Mouse (Mus musculus) E14TG2a.4 (cell line): ENCODE data around the gene Ascl3.

Source experiments
- H3K27me3 ChIP-seq: 2 replicates; pipeline ENCODE4 v1.6.1; 2014; ENCODE audit warnings: low read length, control low read depth; ENCODE audit not compliant: insufficient read depth
- H3K36me3 ChIP-seq: 2 replicates; pipeline ENCODE4 v1.6.1; 2014; ENCODE audit warnings: low read length, control low read depth; ENCODE audit not compliant: insufficient read depth
- H3K4me1 ChIP-seq: replicated peaks from 2 replicates; pipeline ENCODE4 v1.6.1; 2014; ENCODE audit warnings: low read depth, low read length, control low read depth
- H3K4me3 ChIP-seq: replicated peaks from 2 replicates; pipeline ENCODE4 v1.5.1; 2014; ENCODE audit warnings: mild to moderate bottlenecking, low read length
- H3K9me3 ChIP-seq: 2 replicates; pipeline ENCODE4 v1.6.1; 2014; ENCODE audit warnings: low read length, control low read depth
- CTCF ChIP-seq: conservative IDR thresholded peaks from 2 replicates; pipeline ENCODE4 v1.5.1; 2014; ENCODE audit warnings: low read length
- NANOG ChIP-seq: IDR thresholded peaks from 2 replicates; pipeline ENCODE4 v1.6.1; 2014; ENCODE audit warnings: borderline replicate concordance, low read length, mixed read lengths
- POU5F1 ChIP-seq: IDR thresholded peaks from 2 replicates; pipeline ENCODE4 v1.6.1; 2014; ENCODE audit warnings: low read length, borderline replicate concordance

Ascl3 gene

DNA sequence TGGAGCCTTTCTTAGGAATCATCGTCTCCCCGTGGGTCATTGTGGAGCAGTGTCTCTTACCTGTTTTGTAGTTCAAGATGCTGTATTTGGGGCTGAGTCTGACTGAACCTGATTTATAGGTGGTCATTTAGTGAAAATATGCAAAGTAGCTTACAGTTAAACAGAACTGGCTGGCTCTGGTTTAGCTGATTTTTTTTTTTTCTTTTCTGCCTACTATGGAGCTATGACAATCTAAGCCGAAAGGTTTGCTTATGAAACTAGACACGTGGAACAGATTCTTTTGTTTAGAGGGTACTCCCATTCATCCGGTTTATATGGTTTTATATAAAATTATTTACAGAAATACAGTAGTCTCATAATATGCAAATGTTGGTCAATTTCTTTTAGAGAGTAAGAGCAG is at the start of gene Ascl3:
Gene Ascl3 (minus strand): TSS at position 101 of the 400 bp plus-strand sequence.
- H3K27me3 ChIP-seq: peaks cover 18% of the 10 kb centered on the region
- H3K36me3 ChIP-seq: no peaks in the 10 kb centered on the region
- TF ChIP-seq CTCF: no peak
- TF ChIP-seq NANOG: no peak
- no peak for TF ChIP-seq POU5F1
- no peaks in the 10 kb centered on the region for H3K9me3 ChIP-seq
- peaks cover 13% of the 10 kb centered on the region for H3K4me1 ChIP-seq
- H3K4me3 ChIP-seq: no peak within 1 kb of the TSS

DNA sequence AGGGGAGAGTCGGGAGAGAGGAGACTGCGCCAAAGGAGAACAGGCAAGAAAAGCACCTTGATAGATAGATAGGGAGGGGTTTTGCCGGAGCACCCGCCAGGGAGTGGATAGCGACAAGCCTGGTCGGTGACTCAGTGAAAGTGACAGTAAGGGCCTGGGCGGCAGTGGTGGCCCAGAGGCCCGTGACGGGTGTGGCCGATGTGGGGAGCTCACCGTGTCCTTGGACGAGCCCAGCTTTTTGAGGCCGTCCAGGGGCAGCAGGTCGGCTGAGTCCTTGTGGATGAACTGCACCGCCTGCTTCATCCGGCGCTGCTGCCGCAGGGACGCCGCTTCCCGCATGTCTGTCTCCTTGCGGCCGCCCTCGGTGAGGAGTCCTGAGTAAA is 49.6 kb upstream of the Ascl3 start:
- peaks cover 62% of the 10 kb centered on the region for H3K27me3 ChIP-seq
- H3K4me1 ChIP-seq: peaks cover 18% of the 10 kb centered on the region; the same call in 1 of the 2 replicates
- H3K36me3 ChIP-seq: no peaks in the 10 kb centered on the region
- H3K9me3 ChIP-seq: peaks cover 5% of the 10 kb centered on the region; the same call in 1 of the 2 replicates
- no peak for TF ChIP-seq CTCF
- TF ChIP-seq NANOG: no peak
- no peak for TF ChIP-seq POU5F1
- H3K4me3 ChIP-seq: peak overlapping the region; percentile 81

DNA sequence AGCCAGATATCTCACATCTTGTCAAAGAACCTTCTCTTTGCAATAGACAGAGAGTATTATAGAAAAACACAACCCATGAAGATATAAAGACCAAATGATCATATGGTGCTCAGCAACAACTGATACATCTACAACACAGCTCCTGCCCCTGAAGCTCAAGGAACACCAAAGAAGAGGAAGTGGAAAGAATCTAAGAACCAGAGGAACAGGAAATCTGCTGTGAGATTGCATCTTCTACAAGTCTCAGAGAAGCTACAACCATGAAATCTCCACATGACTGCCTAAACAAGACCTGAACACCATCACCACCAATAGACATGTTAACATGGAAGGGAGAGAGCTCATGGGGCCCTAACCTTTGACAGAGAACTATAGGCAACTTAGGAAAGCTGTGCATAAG is 40.7 kb upstream of the Ascl3 start:
- Histone ChIP-seq H3K4me1 (no peaks in the 10 kb centered on the region), H3K9me3 (no peaks in the 10 kb centered on the region), H3K36me3 (no peaks in the 10 kb centered on the region), H3K4me3 (no peak overlapping the region), H3K27me3 (peaks cover 3% of the 10 kb centered on the region; the same call in 1 of the 2 replicates)
- TF ChIP-seq POU5F1 (no peak), NANOG (no peak), CTCF (no peak)

DNA sequence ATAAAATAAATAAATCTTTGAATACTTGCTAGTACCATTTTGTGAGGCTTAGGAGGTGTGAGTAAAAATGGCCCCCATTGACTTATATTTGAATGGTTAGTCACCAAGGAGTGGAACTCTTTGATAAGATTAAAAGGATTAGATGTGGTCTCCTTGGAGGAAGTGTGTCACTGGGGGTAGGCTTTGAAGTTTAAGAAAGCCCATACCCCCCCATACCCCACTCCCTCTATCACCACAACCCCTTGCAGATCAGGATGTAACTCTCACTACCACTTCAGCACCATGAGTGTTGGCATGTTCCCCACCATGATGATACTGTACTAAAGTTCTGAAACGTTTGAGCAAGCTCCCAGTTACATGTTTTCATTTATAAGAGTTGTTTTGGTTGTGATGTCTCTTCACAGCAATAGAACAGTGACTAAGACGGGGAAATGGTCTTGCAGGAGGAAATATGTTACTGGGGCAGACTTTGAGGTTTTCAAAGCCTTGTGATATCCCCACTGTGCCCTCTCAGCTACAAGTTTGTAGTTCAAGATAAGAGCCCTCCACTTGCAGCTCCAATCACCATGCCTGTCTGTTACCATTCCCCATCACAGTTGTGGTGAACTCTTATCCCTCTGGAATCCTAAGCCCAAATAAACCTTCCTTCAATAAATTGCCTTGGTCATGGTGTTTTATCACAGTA is 37.3 kb upstream of the Ascl3 start:
- no peaks in the 10 kb centered on the region for H3K27me3 ChIP-seq
- H3K4me3 ChIP-seq: no peak overlapping the region
- no peaks in the 10 kb centered on the region for H3K9me3 ChIP-seq
- no peak for TF ChIP-seq NANOG
- TF ChIP-seq CTCF: no peak
- TF ChIP-seq POU5F1: no peak
- no peaks in the 10 kb centered on the region for H3K36me3 ChIP-seq
- H3K4me1 ChIP-seq: no peaks in the 10 kb centered on the region; the same call in 1 of the 2 replicates

DNA sequence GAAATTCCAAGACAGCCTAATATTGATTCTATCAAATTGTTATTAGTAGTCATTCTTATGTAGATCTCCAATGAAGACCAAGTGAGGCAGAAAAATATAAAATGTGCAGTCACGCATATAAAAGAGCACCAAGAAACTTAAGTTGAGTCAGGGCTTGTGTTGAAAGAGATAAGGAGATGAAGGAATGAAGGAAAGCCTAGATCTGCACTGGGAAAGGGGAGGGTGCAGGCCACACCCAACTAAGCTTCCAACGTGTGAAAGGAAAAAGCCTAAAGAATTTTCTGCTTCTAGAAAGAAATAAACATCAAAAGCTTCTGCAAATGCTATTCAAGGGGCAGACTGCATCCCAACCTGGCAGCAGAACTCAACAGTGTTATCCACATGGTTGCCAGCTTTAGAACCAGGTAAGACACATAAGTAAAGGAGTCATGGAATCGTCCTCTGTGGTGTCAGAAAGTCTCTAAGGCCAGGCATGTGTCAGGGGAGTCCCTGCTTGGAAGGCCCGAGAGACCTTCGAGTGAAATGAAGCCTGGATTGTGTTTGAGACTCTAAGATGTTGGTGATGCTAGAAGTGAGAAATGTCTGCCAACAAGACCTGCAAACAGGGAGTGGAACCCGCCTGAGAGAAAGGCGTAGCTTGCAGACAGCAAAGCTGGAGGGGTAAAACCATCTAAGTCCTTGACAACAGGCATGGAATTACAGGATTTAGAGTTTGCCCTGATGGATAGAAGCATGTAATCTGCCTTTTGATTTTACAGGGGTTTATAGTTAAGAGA is 36.2 kb upstream of the Ascl3 start:
- Histone ChIP-seq H3K4me3 (no peak overlapping the region), H3K27me3 (no peaks in the 10 kb centered on the region; the same call in 1 of the 2 replicates), H3K9me3 (no peaks in the 10 kb centered on the region)

DNA sequence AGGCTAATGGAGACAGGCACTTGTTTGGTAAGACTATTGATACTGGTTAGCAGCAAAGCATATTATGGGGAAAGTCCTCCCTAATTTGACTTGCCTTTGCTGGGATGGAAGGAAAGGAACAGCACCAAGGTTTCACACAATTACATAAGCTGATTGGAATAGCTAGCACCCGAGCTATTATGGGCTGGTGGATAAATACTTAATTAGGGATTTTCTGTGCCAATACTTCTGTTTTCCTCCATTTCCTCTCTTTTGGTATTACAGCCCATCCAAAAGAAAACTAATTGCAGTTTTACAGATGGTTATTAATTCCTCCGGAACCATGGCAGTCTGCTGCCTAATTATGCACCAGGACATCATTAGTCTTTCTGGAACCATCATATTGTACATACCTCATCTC is 32.5 kb upstream of the Ascl3 start:
- no peak overlapping the region for H3K4me3 ChIP-seq
- TF ChIP-seq NANOG: no peak
- no peak for TF ChIP-seq POU5F1
- TF ChIP-seq CTCF: no peak
- no peaks in the 10 kb centered on the region for H3K9me3 ChIP-seq
- no peaks in the 10 kb centered on the region for H3K36me3 ChIP-seq
- H3K4me1 ChIP-seq: no peaks in the 10 kb centered on the region; the same call in 1 of the 2 replicates
- no peaks in the 10 kb centered on the region; the same call in 1 of the 2 replicates for H3K27me3 ChIP-seq

More for the DNA sequence above, 36.2 kb upstream of the Ascl3 start:
- TF ChIP-seq CTCF: no peak
- H3K36me3 ChIP-seq: no peaks in the 10 kb centered on the region
- no peaks in the 10 kb centered on the region; the same call in 1 of the 2 replicates for H3K4me1 ChIP-seq

DNA sequence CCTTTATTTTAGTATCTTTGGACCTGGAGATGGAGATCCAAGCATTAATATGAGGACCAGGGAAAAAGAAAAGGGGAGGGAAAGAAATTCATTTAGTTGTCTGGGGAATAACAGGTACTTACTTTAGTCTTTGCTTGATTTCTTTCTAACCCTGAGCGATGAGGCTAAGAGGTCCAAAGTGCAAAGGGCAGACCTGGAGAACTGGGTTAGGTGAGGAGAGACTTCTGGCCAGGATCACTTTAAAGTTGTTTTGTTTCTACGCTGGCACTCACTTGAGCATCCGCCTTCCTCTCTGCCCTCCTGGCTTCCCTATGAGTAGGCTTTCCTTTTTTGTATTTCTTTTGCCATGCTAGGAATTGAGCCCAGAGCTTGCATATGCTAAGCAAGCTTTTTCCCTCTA is 24.8 kb upstream of the Ascl3 start:
- no peaks in the 10 kb centered on the region for H3K36me3 ChIP-seq
- peaks cover 32% of the 10 kb centered on the region for H3K27me3 ChIP-seq
- H3K4me1 ChIP-seq: peaks cover 12% of the 10 kb centered on the region
- H3K4me3 ChIP-seq: no peak overlapping the region
- TF ChIP-seq CTCF (no peak), NANOG (no peak)
- H3K9me3 ChIP-seq: no peaks in the 10 kb centered on the region

DNA sequence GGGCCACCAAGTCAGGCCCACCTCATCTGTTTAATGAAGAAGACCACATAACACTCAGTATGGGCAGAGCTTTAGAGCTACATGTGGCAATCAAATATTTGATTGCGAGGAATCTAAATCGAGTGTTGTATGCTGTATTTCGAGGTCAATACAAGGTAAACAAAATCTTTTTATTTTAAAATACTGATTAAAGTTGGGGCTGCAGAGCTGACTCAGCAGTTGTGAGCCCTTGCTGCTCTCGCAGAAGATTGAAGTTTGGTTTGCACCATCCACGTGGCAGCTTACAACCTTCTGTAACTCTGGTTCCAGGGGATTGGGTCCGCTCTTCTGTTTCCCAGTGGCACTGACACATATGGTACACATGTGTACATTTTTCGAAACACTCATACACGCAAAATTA is 22.5 kb upstream of the Ascl3 start:
- no peaks in the 10 kb centered on the region for H3K9me3 ChIP-seq
- H3K36me3 ChIP-seq: no peaks in the 10 kb centered on the region
- H3K4me3 ChIP-seq: no peak overlapping the region
- peaks cover 15% of the 10 kb centered on the region for H3K4me1 ChIP-seq
- TF ChIP-seq POU5F1: no peak
- TF ChIP-seq NANOG: no peak
- no peak for TF ChIP-seq CTCF
- peaks cover 41% of the 10 kb centered on the region for H3K27me3 ChIP-seq
